Mouse (Mus musculus) lung, postnatal 0 days (tissue): Measurements from ENCODE around the gene Grtp1.

Experiments
- CTCF ChIP-seq: IDR thresholded peaks from 2 replicates; pipeline ENCODE4 v1.5.1; 2016; ENCODE audit warnings: antibody characterized with exemption, mild to moderate bottlenecking
- EP300 ChIP-seq: IDR thresholded peaks from 2 replicates; pipeline ENCODE4 v1.6.1; 2016; ENCODE audit warnings: antibody characterized with exemption, mild to moderate bottlenecking, control low read depth

DNA sequence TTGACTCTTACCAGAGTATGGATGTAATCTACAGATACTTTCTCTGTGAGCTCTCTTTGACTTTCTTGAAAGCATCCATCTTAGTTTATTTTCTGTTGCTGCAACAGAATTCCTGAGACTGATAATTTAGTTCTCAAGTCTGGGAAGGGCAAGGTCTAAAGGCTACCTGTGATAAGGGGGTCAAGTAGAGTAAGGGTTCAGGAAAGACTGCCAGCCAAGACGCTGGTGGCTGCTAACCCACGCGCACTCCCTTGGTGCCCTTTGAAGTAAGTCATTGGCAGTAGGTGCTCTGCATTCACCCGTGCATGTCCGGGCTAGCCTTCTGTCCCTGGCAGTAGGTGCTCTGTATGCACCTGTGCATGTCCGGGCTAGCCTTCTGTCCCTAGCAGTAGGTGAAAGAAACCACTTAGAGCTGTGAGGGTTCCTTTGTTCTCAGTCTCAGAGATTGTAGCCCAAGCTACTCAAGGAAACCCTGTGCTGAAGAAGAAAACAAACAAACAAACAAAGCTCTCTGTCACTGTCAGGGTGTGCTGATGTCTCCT, 60.7 kb downstream of the Grtp1 start:
- no peak for TF ChIP-seq CTCF
- TF ChIP-seq EP300: no peak
